Mouse (Mus musculus) stomach, embryonic 14.5 days (tissue): ENCODE results near the gene Lsm11. TPM values are rescaled to one million over a fixed set of nuclear protein-coding genes. Genes with fewer than 3 reads are reported as not detected.

Source experiments
- ATAC-seq: fragments of 200-750 bp; cut with Nextera tagmentation; 2 replicates; pipeline ENCODE4 v1.8.0; 2017; ENCODE audit warnings: low read depth, moderate TSS enrichment; ENCODE audit not compliant: insufficient number of reproducible peaks, insufficient read depth, low FRiP score
- H3K27ac ChIP-seq: fragments of 300-500 bp; sonication (generic); 2 replicates; pipeline ENCODE4 v1.5.1; 2014; ENCODE audit warnings: mild to moderate bottlenecking, low read length, moderate library complexity, mixed read lengths
- H3K27me3 ChIP-seq: fragments of 300-500 bp; sonication (generic); 2 replicates; pipeline ENCODE4 v1.6.1; 2014; ENCODE audit warnings: low read length, control low read depth, mixed read lengths; ENCODE audit not compliant: control insufficient read depth, insufficient read depth
- H3K36me3 ChIP-seq: fragments of 300-500 bp; sonication (generic); 2 replicates; pipeline ENCODE4 v1.6.1; 2014; ENCODE audit warnings: mild to moderate bottlenecking, control low read depth, low read length, moderate library complexity, mixed read lengths; ENCODE audit not compliant: control insufficient read depth, insufficient read depth
- H3K4me1 ChIP-seq: fragments of 300-500 bp; sonication (generic); 2 replicates; pipeline ENCODE4 v1.6.1; 2014; ENCODE audit warnings: low read length, control low read depth, mixed read lengths; ENCODE audit not compliant: control insufficient read depth, insufficient read depth
- H3K4me2 ChIP-seq: fragments of 300-500 bp; sonication (generic); replicated peaks from 2 replicates; pipeline ENCODE4 v1.6.1; 2014; ENCODE audit warnings: low read depth, low read length, control low read depth
- H3K4me3 ChIP-seq: fragments of 300-500 bp; sonication (generic); 2 replicates; pipeline ENCODE4 v1.5.1; 2014; ENCODE audit warnings: low read depth, low read length, control low read depth
- H3K9ac ChIP-seq: fragments of 300-500 bp; sonication (generic); replicated peaks from 2 replicates; pipeline ENCODE4 v1.6.1; 2014; ENCODE audit warnings: low read depth, mild to moderate bottlenecking, control low read depth, low read length, moderate library complexity, mixed read lengths
- H3K9me3 ChIP-seq: fragments of 300-500 bp; sonication (generic); 2 replicates; pipeline ENCODE4 v1.6.1; 2016; ENCODE audit warnings: low read depth, low read length, control low read depth; ENCODE audit not compliant: control insufficient read depth
- WGBS: fragments of 180-500 bp; shearing (Covaris S2); extraction: QIAGEN DNeasy Blood & Tissue Kit; methylation state at CpG from one replicate; pipeline ENCODE4 v1.1.7; 2014; 5-methylcytosine and 5-hydroxymethylcytosine counted together
- polyA plus RNA-seq: library from polyadenylated mRNA; unstranded; fragments of >200 nt; fragmentation: Nextera tagmentation; extraction: Ambion mirVana; gene quantifications from 2 replicates; pipeline ENCODE4 v1.2.1, GENCODE M21; 2014

Lsm11 gene
- polyA plus RNA-seq, 1 experiment from 2014 or later: 9.2 TPM

DNA sequence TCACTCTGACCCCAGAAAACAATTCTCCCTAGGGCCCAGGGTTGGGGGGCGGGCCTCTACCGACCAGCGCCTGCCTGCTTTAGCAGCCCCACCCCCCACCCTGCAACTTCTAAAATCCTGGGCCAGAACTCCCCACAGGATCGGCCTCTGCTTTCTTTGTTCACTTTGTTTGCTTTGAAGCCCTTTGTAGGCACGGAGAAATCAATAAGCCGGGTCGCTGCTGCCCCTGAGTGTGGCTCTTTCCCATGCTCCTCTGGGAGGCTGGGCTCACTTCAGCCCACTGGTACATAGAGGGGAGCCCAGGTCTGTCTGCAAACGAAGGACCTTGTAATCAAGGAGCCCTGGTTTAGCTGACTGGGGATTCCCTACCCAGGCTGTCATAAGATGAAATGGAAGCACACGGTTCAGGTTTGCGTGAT, 23.2 kb downstream of the Lsm11 start:
- no peaks in the 10 kb centered on the region for H3K36me3 ChIP-seq
- no peaks in the 10 kb centered on the region for H3K4me1 ChIP-seq
- ATAC-seq: no peak
- H3K27me3 ChIP-seq: no peaks in the 10 kb centered on the region
- WGBS: 21% methylated on average over 10 of the region's 10 CpGs
- no peak overlapping the region; the same call in 1 of the 2 replicates for H3K4me2 ChIP-seq
- no peak overlapping the region for H3K27ac ChIP-seq
- no peak overlapping the region for H3K4me3 ChIP-seq
- H3K9me3 ChIP-seq: no peaks in the 10 kb centered on the region
- no peak overlapping the region for H3K9ac ChIP-seq

- Histone ChIP-seq H3K4me3 (no peak overlapping the region), H3K36me3 (no peaks in the 10 kb centered on the region), H3K4me1 (no peaks in the 10 kb centered on the region), H3K9me3 (no peaks in the 10 kb centered on the region), H3K27ac (no peak overlapping the region), H3K27me3 (no peaks in the 10 kb centered on the region), H3K4me2 (no peak overlapping the region), H3K9ac (no peak overlapping the region)
- 46% methylated on average over 8 of the region's 8 CpGs for WGBS
- ATAC-seq: no peak
Observed at GRCm38 (mm10) chr11:45921026-45921425, 23.7 kb downstream of the Lsm11 start.

DNA sequence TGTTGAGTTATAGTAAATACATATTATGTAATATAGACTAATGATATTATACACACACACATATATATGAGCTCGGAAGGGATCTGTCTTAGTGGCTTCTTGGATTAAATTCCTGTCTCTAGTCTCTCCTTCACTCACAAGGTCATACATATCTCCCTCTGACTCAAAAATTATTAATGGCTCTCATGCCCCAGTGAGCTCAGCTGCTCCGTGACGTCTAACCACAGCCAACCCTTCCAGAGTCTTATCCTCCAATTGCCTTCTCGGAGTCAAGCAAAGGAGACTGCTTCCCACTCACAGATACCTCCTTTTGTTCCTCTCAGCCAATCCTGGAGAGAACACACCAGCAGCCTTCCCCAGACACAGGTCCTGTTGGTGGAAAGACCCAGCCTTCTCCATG, 25.9 kb downstream of the Lsm11 start:
- Histone ChIP-seq H3K4me3 (no peak overlapping the region), H3K4me2 (no peak overlapping the region), H3K9ac (no peak overlapping the region), H3K27me3 (no peaks in the 10 kb centered on the region), H3K9me3 (no peaks in the 10 kb centered on the region), H3K27ac (no peak overlapping the region), H3K36me3 (no peaks in the 10 kb centered on the region), H3K4me1 (no peaks in the 10 kb centered on the region)
- ATAC-seq: no peak
- WGBS: 79% methylated on average over 4 of the region's 4 CpGs

GRCm38 (mm10) chr11:45918018-45918417, 26.7 kb downstream of the Lsm11 start:
- no peaks in the 10 kb centered on the region for H3K27me3 ChIP-seq
- no peak overlapping the region for H3K9ac ChIP-seq
- no peaks in the 10 kb centered on the region for H3K36me3 ChIP-seq
- 93% methylated on average over 6 of the region's 6 CpGs for WGBS
- no peak for ATAC-seq
- H3K4me3 ChIP-seq: no peak overlapping the region
- H3K9me3 ChIP-seq: no peaks in the 10 kb centered on the region
- H3K27ac ChIP-seq: no peak overlapping the region
- no peaks in the 10 kb centered on the region for H3K4me1 ChIP-seq
- no peak overlapping the region for H3K4me2 ChIP-seq

DNA sequence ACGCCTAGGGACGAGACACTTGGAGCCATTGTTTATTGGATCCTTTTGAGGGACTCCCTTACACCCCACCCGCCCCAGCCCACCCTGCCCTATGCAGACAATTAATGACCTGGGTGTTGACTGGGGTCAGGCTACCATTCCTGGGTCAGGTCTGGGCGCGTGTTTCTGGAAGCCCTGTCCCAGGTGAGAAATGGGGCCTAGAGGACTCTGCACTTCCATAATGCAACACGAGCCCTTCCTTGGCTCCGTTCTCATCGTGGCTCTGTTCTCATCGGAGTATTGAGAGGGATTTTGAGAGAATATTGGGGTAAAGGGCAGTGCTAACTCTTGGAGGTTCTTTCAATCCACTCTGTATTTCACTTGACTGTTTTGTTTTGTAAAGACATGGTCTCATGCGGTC, 28.5 kb downstream of the Lsm11 start:
- 71% methylated on average over 10 of the region's 10 CpGs for WGBS

GRCm38 (mm10) chr11:45910701-45911100, 34.0 kb downstream of the Lsm11 start:
- Histone ChIP-seq H3K9me3 (no peaks in the 10 kb centered on the region), H3K4me2 (no peak overlapping the region), H3K4me3 (no peak overlapping the region), H3K9ac (no peak overlapping the region), H3K27me3 (no peaks in the 10 kb centered on the region), H3K27ac (no peak overlapping the region), H3K36me3 (peaks cover 34% of the 10 kb centered on the region), H3K4me1 (no peaks in the 10 kb centered on the region)
- ATAC-seq: no peak
- 92% methylated on average over 5 of the region's 5 CpGs for WGBS

More for the DNA sequence above, 28.5 kb downstream of the Lsm11 start:
- Histone ChIP-seq H3K9me3 (no peaks in the 10 kb centered on the region), H3K27ac (no peak overlapping the region), H3K36me3 (no peaks in the 10 kb centered on the region), H3K4me1 (no peaks in the 10 kb centered on the region), H3K27me3 (no peaks in the 10 kb centered on the region), H3K4me3 (no peak overlapping the region), H3K4me2 (no peak overlapping the region), H3K9ac (no peak overlapping the region)
- no peak for ATAC-seq

DNA sequence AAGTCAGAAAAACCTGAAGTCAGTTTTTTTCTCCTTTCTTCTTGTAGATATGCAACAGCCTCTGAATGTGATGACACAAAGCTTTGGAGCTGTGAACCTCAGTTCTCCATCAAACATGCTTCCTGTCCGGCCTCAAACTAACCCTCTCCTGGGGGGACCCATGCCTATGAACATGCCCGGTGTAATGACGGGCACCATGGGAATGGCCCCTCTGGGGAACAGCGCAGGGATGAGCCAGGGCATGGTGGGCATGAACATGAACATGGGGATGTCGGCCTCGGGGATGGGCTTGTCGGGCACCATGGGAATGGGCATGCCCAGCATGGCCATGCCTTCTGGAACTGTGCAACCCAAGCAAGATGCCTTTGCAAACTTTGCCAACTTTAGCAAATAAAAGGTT, 35.8 kb downstream of the Lsm11 start:
- no peak overlapping the region for H3K4me3 ChIP-seq
- no peaks in the 10 kb centered on the region for H3K9me3 ChIP-seq
- no peak overlapping the region for H3K27ac ChIP-seq
- H3K27me3 ChIP-seq: no peaks in the 10 kb centered on the region
- H3K4me1 ChIP-seq: no peaks in the 10 kb centered on the region
- ATAC-seq: no peak
- 94% methylated on average over 7 of the region's 7 CpGs for WGBS
- H3K4me2 ChIP-seq: no peak overlapping the region
- no peak overlapping the region for H3K9ac ChIP-seq
- H3K36me3 ChIP-seq: peaks cover 38% of the 10 kb centered on the region

GRCm38 (mm10) chr11:45908070-45908469, 36.7 kb downstream of the Lsm11 start:
- H3K9ac ChIP-seq: no peak overlapping the region
- ATAC-seq: no peak
- no peak overlapping the region for H3K27ac ChIP-seq
- H3K4me1 ChIP-seq: no peaks in the 10 kb centered on the region
- no peak overlapping the region for H3K4me3 ChIP-seq
- H3K9me3 ChIP-seq: no peaks in the 10 kb centered on the region
- no peak overlapping the region for H3K4me2 ChIP-seq
- H3K27me3 ChIP-seq: no peaks in the 10 kb centered on the region
- 89% methylated on average over 7 of the region's 7 CpGs for WGBS
- peaks cover 43% of the 10 kb centered on the region for H3K36me3 ChIP-seq

DNA sequence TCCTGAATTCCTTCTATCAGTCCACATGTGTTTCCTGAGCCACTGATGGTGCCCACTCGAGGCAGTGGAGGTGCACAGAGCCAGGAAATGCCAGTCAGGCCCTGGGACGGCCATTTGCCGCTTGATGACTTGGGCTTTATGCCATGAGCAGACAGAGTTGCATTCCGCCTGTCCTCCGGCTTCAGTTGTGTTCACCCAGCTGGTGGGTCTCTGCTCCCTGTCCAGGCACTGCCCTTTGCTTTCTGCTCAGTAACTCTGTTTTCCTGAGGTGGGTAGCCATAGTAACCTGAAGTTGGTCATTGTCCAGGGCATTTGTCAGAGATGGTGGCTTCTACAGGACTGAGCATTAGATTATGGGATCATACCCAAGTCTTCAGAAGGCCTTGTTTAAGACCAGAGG, 37.4 kb downstream of the Lsm11 start:
- no peaks in the 10 kb centered on the region for H3K4me1 ChIP-seq
- H3K9me3 ChIP-seq: no peaks in the 10 kb centered on the region
- WGBS: 83% methylated on average over 5 of the region's 5 CpGs
- no peak overlapping the region for H3K27ac ChIP-seq
- no peak for ATAC-seq
- H3K9ac ChIP-seq: no peak overlapping the region
- no peak overlapping the region for H3K4me2 ChIP-seq
- peaks cover 43% of the 10 kb centered on the region for H3K36me3 ChIP-seq
- H3K27me3 ChIP-seq: no peaks in the 10 kb centered on the region
- H3K4me3 ChIP-seq: no peak overlapping the region
